Mouse (Mus musculus) gastrocnemius, postnatal 4 days (tissue): Measurements from ENCODE around the gene Kif5a. TPM values are rescaled to one million over a fixed set of nuclear protein-coding genes. Genes with fewer than 3 reads are reported as not detected.
A peak's percentile ranks its signal among the peaks of the same experiment; 100 is the strongest.

ENCODE experiments used
- DNase-seq, 2 experiments: peaks; one replicate each; pipeline ENCODE4 v3.0.0; 2021 to 2022; ENCODE audit warnings: low spot score in 2 of 2, mixed read lengths in 2 of 2
- total RNA-seq, 2 experiments: library from RNA; stranded (reverse); gene quantifications; 2 replicates each; pipeline ENCODE4 v1.2.3; 2021

Gene Kif5a
- total RNA-seq, 2 experiments from 2014 or later = 1.2 to 1.4 TPM

- DNase-seq = peak; percentile 100
Measured at GRCm38 (mm10) chr10:127290307-127290929, 27.3 kb upstream of the Kif5a start.

- DNase-seq = peak in 1 of 2 experiments; percentile 58
Measured at GRCm38 (mm10) chr10:127289573-127290191, 26.5 kb upstream of the Kif5a start.

GRCm38 (mm10) chr10:127288800-127289572, 25.8 kb upstream of the Kif5a start, which contains the start of gene Mbd6:
Gene Mbd6 (minus strand): TSS chr10:127289018.
- peak; percentile 84 to 90 for DNase-seq

GRCm38 (mm10) chr10:127288328-127288799, 25.2 kb upstream of the Kif5a start:
- no peak for DNase-seq

- DNase-seq = no peak
Measured at GRCm38 (mm10) chr10:127287936-127288293, 24.8 kb upstream of the Kif5a start.

- no peak for DNase-seq
Measured at GRCm38 (mm10) chr10:127287271-127287935, 24.3 kb upstream of the Kif5a start.

GRCm38 (mm10) chr10:127286730-127287129, 23.6 kb upstream of the Kif5a start:
- no peak for DNase-seq

- no peak for DNase-seq
Measured at GRCm38 (mm10) chr10:127286194-127286593, 23.0 kb upstream of the Kif5a start.

- DNase-seq = no peak
Measured at GRCm38 (mm10) chr10:127285644-127286043, 22.5 kb upstream of the Kif5a start.

- DNase-seq = no peak
Measured at GRCm38 (mm10) chr10:127284724-127285500, 21.8 kb upstream of the Kif5a start.

- DNase-seq = no peak
Measured at GRCm38 (mm10) chr10:127284105-127284622, 21.0 kb upstream of the Kif5a start.

GRCm38 (mm10) chr10:127282620-127283215, 19.6 kb upstream of the Kif5a start:
- DNase-seq = no peak

- no peak for DNase-seq
Measured at GRCm38 (mm10) chr10:127281316-127281715, 18.2 kb upstream of the Kif5a start.

GRCm38 (mm10) chr10:127279730-127280129, 16.6 kb upstream of the Kif5a start:
- DNase-seq = no peak

- no peak for DNase-seq
Measured at GRCm38 (mm10) chr10:127274261-127275022, 11.3 kb upstream of the Kif5a start.

GRCm38 (mm10) chr10:127272371-127272770, 9.2 kb upstream of the Kif5a start:
- no peak for DNase-seq

- DNase-seq = no peak
Measured at GRCm38 (mm10) chr10:127269884-127270283, 6.7 kb upstream of the Kif5a start.

- peak in 1 of 2 experiments; percentile 50 for DNase-seq
Measured at GRCm38 (mm10) chr10:127269036-127269435, 5.9 kb upstream of the Kif5a start.

GRCm38 (mm10) chr10:127268401-127268800, 5.3 kb upstream of the Kif5a start:
- DNase-seq = no peak
